Mouse (Mus musculus) stomach, postnatal 0 days (tissue): ENCODE data around the gene Vinac1.

ENCODE experiments used
- CTCF ChIP-seq: IDR thresholded peaks from 2 replicates; pipeline ENCODE4 v1.5.1; 2016; ENCODE audit warnings: antibody characterized with exemption, low read depth, mild to moderate bottlenecking, moderate library complexity
- EP300 ChIP-seq: optimal IDR thresholded peaks from 2 replicates; pipeline ENCODE3; 2016; ENCODE audit warnings: antibody characterized with exemption

DNA sequence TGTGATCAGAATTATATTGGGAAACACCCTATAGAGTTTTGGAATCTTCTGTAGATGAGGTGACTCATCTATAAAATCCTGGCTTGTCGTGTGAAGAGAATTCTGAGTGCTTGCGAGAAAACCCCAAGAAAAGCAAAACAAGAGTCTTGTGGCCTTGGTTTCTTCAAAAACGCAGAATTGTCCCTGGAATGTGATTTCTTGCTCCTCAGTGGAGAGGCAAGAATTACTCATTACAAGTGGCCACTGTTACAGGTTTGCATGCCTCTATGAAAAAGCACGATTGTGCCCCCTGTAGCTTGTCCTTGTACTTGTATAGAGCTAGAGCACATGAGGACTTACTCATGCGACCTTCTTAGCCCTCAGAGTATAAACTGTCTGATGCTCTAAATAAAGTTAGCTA is 12.6 kb downstream of the Vinac1 start:
- TF ChIP-seq CTCF = no peak
- TF ChIP-seq EP300 = no peak
